Mouse (Mus musculus) lung, postnatal 10 days (tissue): ENCODE measurements at regions not wholly inside any gene's neighbourhood (a gene's known extent, or its start where the extent isn't known, plus 50 kb on each side); places are given as distances from the start of the nearest gene placed in this dataset.
A peak's percentile ranks its signal among the peaks of the same experiment; 100 is the strongest.

Experiments
- DNase-seq: peaks from one replicate; pipeline ENCODE4 v3.0.0; 2021

DNA sequence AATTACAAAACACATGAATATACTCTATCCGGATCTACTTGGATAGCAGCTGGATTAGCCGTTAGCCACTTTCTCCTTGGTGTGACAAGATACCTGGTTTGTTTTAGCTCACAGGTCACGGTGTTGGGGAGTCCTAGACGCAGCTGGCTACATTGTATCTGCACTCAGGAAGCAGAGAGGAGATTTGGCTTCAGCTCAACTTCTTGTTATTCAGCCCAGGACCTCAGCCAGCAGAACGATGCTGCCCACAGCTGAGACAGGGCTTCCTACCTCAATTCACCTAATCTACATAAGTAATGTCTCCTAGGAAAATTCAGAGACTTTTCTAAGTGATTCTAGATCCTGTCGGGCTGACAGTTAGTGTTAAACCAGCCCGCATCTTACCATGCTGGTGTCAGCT lies 289.4 kb downstream of the 3100002H09Rik start:
- no peak for DNase-seq

DNA sequence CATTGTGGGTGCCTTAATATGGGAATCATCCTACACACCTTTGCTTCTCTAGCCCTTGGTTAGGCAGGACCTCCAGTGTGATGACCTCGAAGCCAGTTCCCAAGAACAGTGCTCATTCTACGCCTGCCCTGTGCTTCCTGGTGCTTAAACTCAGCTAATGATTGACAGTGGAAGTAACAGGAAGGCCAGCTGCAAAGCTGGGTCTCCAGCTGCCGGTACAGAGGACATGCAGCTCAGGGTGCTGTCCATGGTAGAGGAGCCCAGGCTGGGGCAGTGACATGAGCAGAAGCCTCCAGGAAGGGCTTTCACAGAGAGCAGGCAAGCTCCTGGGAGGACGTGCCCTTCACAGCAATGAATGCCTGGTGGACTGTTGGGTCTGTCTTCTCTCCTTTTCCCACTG lies 293.6 kb downstream of the 3100002H09Rik start:
- peak; percentile 28 for DNase-seq

DNA sequence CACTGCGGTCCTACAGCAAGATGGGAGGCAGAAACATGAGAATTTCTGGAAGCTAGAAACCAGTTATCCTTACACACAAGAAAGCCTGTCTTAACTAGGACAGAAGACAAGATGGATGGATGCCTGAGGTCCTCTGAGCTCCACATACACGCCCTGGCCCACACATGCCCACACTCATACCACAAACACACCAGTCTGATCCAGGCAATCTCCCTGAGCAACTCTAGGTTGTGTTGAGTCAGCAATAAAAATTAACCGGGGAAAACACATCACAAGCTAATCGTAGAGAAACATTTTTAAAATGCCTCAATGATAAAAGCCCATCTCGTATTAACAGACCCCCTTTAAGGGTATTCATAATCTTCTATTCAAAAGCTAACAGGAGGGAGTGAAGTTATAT lies 298.9 kb downstream of the 3100002H09Rik start:
- no peak for DNase-seq

GRCm38 (mm10) chr4:124310594-124310993 lies 300.0 kb downstream of the 3100002H09Rik start:
- DNase-seq: no peak

DNA sequence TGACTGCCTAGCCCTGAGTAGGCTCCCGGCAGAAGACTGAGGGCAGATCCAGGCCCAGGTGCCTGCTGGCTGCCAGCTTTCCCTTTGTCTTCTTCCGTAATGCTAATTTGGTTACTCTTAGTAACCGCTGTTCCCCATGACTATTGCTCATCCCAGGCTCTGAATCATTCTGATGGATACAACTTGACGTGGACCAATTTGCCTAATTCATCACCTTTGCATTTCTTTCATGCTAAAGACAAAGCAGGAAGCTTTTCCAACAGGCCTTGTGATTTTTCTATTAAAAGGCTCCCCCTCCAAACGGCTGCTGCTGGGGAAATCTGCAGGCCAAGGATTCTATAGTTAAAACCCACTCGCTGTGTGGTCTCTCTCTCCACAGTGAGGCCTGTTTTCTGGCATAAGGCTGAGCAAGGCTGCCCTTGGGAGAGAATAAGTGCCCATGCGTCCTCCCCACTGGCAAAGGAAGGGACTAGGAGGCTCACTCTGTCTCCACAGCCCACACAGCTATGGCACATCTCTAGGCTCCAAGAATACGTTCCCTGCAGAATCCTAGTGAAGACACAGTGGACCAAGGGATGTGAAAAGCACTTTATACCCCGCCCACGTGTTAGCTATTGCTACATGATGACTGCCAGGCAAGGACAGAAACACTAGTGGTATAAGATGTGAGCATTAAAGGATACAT lies 304.6 kb downstream of the 3100002H09Rik start:
- DNase-seq: no peak

DNA sequence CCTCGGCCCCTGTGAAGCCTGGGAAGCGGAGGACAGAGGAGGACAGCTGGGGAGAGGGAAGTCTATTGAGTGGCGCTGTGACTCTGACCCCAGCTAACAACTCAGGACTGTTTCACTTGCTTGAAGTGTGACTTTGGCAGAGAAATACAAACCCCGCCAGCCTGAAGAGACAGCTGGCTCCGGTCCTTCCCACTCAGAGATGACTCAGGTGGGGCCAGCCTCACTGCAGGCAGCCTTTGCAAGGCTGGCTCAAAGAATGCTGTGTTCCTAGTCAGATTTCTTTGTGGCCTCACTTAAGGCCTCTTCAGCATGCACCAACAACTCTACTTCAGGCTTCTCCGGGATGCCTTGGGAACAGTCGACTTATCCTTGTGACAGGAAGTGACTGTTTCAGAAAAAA lies 307.7 kb downstream of the 3100002H09Rik start:
- DNase-seq: no peak

DNA sequence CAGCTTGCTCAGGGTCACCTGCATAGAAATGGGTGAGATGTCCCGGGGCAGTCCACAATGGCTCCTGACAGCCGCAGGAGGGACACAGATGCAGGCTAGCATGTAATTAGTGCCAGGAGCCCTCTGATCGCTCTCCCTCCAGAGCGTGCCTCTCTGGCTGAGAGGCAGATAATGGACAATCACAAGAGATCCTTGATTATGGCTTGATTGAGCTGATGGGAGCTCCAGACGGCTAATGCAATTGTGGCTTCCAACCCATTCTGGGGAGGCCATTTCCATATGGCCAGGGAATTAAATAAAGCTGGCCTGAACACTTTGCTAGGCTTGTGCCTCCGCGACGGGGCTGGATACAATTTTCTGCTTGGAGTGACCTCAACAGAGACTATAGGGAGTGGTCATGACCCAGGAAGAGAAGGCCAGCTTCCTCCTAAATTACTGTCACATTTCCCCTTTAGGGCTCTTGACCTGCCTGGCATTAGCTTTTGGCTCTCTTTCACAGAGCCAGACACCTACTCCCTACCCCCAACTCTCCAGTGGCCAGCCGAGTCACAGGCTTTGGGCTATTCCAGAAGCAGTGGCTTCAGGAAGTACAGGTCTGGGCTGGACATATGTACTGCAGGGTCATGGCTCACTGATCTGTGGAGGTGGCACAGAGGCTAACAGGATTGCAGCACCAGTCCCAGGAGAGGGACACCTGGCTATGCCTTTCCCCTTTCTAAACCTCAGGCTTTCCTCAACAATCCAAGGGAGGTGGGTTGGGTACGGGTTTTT lies 311.8 kb downstream of the 3100002H09Rik start:
- DNase-seq: no peak

GRCm38 (mm10) chr4:124292254-124292653 lies 318.3 kb downstream of the 3100002H09Rik start:
- peak; percentile 24 for DNase-seq

DNA sequence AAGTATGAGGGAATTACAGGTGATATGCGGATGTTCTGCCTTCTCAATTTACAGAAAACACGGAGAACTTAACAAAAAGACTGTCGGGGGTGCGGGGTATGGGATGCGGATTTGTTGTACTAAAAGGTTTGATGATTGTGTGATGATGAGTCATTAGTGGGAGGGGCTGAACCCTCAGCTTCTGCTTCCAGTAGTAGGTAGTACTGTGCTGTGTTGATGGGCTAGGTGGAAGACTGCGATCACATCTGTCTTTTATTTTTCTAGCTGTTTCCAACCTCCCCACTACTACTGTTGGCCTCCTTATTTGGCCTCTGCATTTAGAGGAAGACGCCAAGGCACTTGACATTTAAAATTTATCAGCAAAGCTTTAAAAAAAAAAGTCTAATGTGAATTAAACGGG lies 318.8 kb downstream of the 3100002H09Rik start:
- no peak for DNase-seq

GRCm38 (mm10) chr4:124287471-124287870 lies 323.1 kb downstream of the 3100002H09Rik start:
- no peak for DNase-seq

DNA sequence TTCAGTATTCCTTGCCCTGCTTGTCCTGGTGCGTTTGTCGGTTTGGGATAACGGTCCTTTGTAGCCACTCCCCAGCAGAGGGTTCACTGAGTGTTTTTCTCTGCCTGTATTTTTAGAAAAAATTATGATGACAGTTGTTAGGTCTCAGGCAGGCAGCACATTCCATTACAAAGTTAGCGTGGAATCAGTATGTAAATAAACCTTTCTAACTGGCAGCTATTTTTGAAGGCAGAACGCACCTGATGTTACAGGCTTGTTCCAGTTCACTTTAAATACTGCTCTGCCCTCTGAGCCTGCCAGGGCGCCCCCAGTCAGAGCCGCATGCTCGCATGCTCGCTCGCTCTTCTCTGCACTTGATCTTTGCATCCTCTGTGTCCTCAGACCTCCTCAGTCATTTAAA lies 331.9 kb downstream of the 3100002H09Rik start:
- DNase-seq: no peak

DNA sequence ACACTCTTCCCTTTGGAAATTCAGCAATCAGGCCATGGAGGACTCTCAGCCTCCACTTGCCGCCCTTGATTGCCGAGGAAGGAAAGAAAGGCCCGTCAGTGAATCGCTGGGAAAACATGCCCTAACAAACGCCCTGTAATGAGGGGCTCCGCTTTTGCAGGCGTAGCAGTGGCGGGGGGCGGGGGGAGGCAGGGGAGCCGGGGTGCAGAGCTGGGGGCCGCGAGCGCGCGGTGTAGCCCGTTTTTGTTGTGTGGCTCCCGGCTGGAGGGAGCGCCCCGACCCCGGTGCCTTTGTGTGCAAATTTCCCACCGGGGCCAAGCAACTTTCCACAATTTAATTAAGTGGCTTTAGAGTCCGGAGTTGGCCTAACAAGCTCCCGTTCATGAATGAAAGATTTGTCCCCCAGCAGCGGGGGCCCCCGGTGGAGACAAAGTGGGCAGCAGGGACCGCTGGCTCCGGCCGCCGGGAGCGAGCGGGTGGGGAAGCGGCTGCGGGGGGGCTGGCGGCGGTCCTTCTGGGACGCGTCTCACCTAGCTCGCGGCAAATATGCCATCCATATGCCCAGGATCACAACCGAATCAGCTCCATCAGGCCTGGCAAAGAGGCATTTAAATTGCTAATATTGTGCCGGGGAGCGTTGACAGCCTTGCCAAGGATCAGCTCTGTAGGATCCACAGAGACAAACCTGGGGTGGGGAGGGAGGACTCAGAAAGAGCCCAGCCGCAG lies 333.0 kb downstream of the 3100002H09Rik start:
- no peak for DNase-seq

DNA sequence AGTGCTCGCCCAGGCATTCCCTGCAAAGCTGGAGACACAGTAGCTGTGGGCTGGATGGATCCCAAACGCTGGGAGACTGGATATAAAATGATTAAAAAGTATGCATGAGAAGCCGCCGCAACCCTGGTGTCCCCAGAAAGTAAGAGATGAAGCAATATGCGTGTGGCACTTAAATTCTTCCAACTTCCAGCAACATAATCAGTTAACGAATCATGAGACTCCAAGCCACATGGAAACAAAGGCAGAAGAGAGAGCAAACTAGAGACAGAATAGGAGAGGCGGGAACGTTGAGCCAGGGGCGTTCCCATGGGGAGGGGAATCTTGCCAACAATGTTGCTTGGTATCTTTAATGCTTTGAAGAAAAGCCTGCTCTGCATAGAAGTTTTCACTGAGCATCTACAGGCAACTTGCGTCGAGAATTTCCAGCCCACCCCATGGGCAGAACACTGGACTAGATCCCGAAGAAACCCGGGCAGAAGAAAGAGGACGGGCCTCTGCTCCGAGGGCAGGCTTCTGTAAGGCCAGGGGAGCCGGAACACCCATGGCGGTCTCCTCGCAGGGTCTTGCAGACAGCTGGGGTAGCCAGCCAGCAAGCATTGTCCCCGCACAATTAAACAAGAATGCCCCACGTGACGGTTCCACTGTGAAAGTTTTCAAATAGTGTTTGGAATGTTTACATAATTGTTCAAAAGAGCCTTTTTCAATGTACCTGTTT lies 333.7 kb downstream of the 3100002H09Rik start:
- peak; percentile 16 for DNase-seq

DNA sequence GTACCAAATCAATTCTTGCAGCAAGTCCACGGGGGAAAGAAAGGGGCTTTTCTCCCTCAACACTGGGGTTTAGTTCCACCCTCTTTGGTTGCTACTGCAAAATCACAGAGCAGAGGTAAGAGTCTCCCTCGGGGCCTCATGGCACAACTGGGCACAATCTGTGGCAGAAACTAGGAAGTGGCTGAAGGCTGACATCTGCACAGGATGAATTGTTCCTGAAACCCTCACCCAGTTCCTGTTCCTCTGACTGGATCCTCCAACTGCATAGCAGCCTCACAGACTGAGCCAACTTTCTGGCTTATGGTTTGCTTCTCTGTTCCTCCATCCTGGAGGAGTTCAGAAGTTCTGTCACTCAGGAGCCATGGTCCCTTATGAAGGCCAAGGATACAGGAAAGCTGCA lies 338.6 kb downstream of the 3100002H09Rik start:
- no peak for DNase-seq

DNA sequence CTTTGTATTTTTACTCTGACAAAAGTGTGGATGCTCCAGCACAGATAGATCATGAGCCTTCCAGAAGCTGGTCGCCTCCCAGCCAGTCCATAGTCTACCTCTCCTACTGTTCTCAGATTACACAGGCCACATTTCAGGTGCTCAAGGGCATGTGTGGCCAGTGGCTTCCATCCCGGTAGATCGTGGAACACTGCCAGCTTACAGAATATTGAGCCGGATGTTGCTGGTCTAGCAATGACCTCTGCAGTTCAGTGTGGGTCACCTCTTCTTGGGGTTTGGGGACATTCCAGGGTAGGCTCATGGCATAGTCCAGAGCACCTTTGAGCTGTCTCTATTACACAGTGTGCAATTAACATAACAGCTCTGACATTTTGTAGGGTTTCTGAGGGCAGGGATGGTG lies 342.2 kb downstream of the 3100002H09Rik start:
- no peak for DNase-seq

DNA sequence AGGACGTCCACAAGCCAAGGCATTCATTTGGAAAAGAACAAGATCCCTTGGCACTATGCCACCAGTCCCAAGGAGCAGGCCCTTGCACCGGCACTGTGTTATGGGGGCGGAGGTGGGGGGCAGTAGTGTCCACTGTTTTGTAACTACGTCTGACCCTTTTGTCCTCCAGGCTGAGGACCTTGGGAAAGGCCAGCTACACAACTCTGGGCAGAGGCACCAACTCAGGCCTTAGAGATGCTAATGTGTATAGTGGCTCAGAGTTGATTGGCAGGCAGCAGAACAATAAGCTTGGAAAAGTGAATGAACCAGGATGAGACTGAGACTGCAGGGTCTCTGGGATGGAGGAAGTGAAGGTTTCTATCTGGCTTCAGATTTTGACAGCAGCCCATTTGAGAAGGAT lies 344.0 kb downstream of the 3100002H09Rik start:
- DNase-seq: no peak

GRCm38 (mm10) chr4:124265527-124265926 lies 345.1 kb downstream of the 3100002H09Rik start:
- DNase-seq: no peak

- no peak for DNase-seq
These were observed 339.2 kb upstream of the 4930535I16Rik start for GRCm38 (mm10) chr4:124257006-124257405.

DNA sequence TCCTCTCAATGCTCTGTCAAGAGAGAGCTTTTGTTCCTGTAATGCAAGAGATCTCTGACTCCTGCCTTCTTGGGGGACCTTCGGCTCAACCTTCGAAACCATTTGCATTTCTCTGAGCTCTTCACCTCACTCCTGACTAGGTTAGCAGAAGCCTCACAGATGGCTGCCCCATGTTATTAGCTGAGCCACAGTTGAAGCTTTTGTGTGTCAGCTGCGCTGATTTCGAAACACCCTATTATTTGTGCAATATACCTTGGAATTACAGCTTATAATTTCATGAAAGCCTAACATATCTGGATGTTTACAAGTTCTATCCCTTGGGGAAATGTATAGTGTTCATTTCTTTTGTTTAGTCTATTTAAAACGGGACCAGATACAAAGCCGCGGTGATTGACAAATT lies 338.7 kb upstream of the 4930535I16Rik start:
- DNase-seq: no peak

DNA sequence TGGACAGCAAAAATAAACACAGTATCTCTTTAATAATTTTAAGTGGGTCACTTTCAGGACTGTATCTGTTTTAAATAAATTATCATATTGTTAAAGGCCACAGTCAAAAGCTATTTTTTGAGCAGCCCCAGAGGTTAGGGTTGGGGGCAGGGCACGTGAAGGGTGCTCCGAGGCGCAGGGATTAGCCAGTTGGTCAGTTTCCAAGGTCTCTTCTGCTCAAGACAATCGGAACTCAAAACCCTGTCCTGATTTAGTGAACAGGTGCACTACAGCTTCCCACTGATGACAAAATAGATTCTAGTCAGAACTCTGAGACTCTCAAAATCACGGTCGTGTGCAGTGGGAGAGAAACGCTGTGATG lies 337.3 kb upstream of the 4930535I16Rik start:
- no peak for DNase-seq

DNA sequence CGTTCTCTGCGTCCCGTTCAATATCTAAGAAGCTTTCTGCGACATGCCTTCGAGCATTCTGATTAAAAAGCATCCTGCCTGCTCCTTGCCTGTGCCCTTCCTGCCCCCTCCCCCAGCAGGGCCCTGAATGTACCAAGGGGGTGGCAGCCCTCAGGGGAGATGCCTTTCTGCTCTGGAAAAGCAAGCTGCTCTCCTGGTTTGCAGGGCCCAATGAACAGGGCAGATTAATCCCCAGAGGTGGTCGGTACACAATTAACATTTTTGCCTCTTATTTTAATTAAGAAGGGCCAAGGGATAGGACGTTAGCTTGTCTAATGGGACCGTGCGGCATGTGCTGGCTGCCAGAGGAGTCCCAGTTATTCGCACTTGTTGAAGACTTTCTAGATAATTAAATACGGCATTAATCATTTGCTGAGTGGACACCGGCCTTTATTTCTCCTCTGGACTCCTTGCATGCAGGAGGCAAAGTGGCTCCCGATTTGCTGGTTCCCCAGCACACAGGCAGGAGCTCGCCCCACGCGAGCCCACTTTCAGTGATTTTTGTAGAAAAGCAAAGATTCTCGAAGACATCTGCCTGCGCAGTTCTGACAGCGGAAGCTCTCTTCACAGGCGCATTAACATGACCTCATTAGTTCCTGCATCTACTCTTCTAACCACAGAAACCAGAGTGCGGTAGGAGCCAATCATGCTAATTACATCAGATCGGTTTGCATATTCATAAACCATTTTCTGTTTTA lies 336.8 kb upstream of the 4930535I16Rik start:
- DNase-seq: no peak

DNA sequence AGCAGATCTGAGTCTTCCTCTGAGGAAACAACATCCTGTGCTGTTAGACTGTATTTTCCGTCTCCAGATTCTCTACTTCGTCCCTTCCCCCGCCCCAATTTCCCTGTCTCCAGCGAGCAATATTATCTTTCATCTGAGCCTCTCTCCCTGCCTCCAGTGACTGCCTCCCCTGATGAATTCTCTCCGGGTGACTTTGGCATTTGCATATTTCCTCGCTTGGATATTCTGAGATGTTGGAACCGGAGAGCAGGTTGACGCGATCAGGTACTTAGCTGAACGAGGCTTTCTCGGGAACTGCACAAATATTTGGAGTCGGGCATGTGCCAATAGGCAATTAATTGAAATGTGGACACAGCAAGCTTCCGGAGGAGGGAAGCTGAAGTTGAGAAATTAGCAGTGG lies 323.8 kb upstream of the 4930535I16Rik start:
- no peak for DNase-seq

- DNase-seq: peak; percentile 79
These were observed 318.7 kb upstream of the 4930535I16Rik start for GRCm38 (mm10) chr4:124236476-124236875.
